Mouse (Mus musculus): ENCODE measurements around the gene Vax1. TPM values are rescaled to one million over a fixed set of nuclear protein-coding genes. Genes with fewer than 3 reads are reported as not detected.

The Vax1 gene
- polyA plus RNA-seq, 1 experiment: not detected

Other genes with a start within 250 kb of the Vax1 start
- 0.06 and 0.07 TPM in 2 replicates for gene Eno4, start 226.6 kb downstream of the Vax1 start, polyA plus RNA-seq (2012; rRNA removed)
- 11.5 and 13.9 TPM in 2 replicates for gene Hspa12a, start 226.4 kb downstream of the Vax1 start, polyA plus RNA-seq (2012; rRNA removed)
- gene Shtn1, start 94.0 kb downstream of the Vax1 start, polyA plus RNA-seq (2012; rRNA removed): 11.5 and 11.6 TPM in 2 replicates
- gene Kcnk18, start 49.2 kb upstream of the Vax1 start, polyA plus RNA-seq (2012; rRNA removed): not detected in 2 replicates
- gene Slc18a2, start 90.8 kb upstream of the Vax1 start, polyA plus RNA-seq (2012; rRNA removed): 0.25 and 0.29 TPM in 2 replicates
- 413 and 509 TPM in 2 replicates for gene Rps12-ps3, start 152.2 kb upstream of the Vax1 start, polyA plus RNA-seq (2012; rRNA removed)
- gene Pdzd8, start 175.7 kb upstream of the Vax1 start, polyA plus RNA-seq (2012; rRNA removed): 10.1 and 13.0 TPM in 2 replicates